Mouse (Mus musculus): ENCODE results near the gene Ctnna3.

GRCm38 (mm10) chr10:63480066-63480465 lies 50.2 kb downstream of the Ctnna3 start:
- TF ChIP-seq CTCF (IDR thresholded peaks at IDR 0.05; ENCODE audit: control insufficient read depth, insufficient read depth, low read length) (no peak), POLR2A (IDR thresholded peaks at IDR 0.05; ENCODE audit: borderline replicate concordance, control insufficient read depth, low read depth, low read length) (no peak)

All from bone marrow, adult 2 months (tissue).